Mouse (Mus musculus): ENCODE measurements at regions not wholly inside any gene's neighbourhood (a gene's known extent, or its start where the extent isn't known, plus 50 kb on each side); places are given as distances from the start of the nearest gene placed in this dataset.

- Histone ChIP-seq H3K79me2 (ENCODE audit: control insufficient read depth, insufficient read depth, low read length, poor library complexity) (no peaks in the 10 kb centered on the region), H3K36me3 (ENCODE audit: control insufficient read depth in 1 of 2, insufficient read depth in 2 of 2, low read length in 2 of 2) (no peaks in the 10 kb centered on the region), H3K9ac (ENCODE audit: control insufficient read depth, low read depth, low read length, poor library complexity, severe bottlenecking) (no peak overlapping the region), H3K4me1 (ENCODE audit: control insufficient read depth in 1 of 2, insufficient read depth in 2 of 2, low read length in 2 of 2) (no peaks in the 10 kb centered on the region), H3K27me3 (ENCODE audit: control insufficient read depth in 1 of 2, insufficient read depth in 2 of 2, low read length in 2 of 2) (no peaks in the 10 kb centered on the region), H3K4me3 (ENCODE audit: control insufficient read depth in 1 of 2, insufficient read depth in 1 of 2, low read depth in 2 of 2, low read length in 2 of 2) (no peak overlapping the region), H3K9me3 (replicated peaks; ENCODE audit: insufficient read depth, low read length) (no peaks in the 10 kb centered on the region), H3K27ac (ENCODE audit: control insufficient read depth, low read depth, low read length) (no peak overlapping the region)
- no peak for DNase-seq (ENCODE audit: low read depth, low spot score)
- no peak for TF ChIP-seq ZKSCAN1 (IDR thresholded peaks at IDR 0.05; ENCODE audit: low read depth, low read length)
- TF ChIP-seq ELF1 (IDR thresholded peaks at IDR 0.05; ENCODE audit: low read depth, low read length) = no peak
- TF ChIP-seq MYC (IDR thresholded peaks at IDR 0.05; ENCODE audit: low read depth, low read length) = no peak
- no peak for TF ChIP-seq ZC3H11A (IDR thresholded peaks at IDR 0.05; ENCODE audit: low read depth, low read length)
- TF ChIP-seq ETS1 (IDR thresholded peaks at IDR 0.05; ENCODE audit: low read depth, low read length) = no peak
- no peak for TF ChIP-seq GATA1 (IDR thresholded peaks at IDR 0.05; ENCODE audit: low read depth, low read length)
- no peak for TF ChIP-seq MYB (IDR thresholded peaks at IDR 0.05; ENCODE audit: low read depth, low read length)
- TF ChIP-seq E2F4 (IDR thresholded peaks at IDR 0.05; ENCODE audit: borderline replicate concordance, low read depth, low read length) = no peak
- TF ChIP-seq CTCF (IDR thresholded peaks at IDR 0.05 in 2 of 3, conservative IDR thresholded peaks at IDR 0.05 in 1 of 3; ENCODE audit: control insufficient read depth in 1 of 3, insufficient read depth in 1 of 3, low read depth in 2 of 3, low read length in 3 of 3, poor library complexity in 1 of 3, severe bottlenecking in 1 of 3) = no peak
- TF ChIP-seq MAZ (IDR thresholded peaks at IDR 0.05; ENCODE audit: low read depth, low read length) = no peak
- TF ChIP-seq ZMIZ1 (IDR thresholded peaks at IDR 0.05; ENCODE audit: low read depth, low read length) = no peak
- no peak for TF ChIP-seq HCFC1 (IDR thresholded peaks at IDR 0.05; ENCODE audit: low read depth, low read length)
- no peak for TF ChIP-seq CHD1 (IDR thresholded peaks at IDR 0.05; ENCODE audit: low read depth, low read length)
- TF ChIP-seq SIN3A (IDR thresholded peaks at IDR 0.05; ENCODE audit: low read length) = no peak
- no peak for TF ChIP-seq UBTF (IDR thresholded peaks at IDR 0.05; ENCODE audit: borderline replicate concordance, insufficient read depth, low read depth, low read length)
- TF ChIP-seq MXI1 (IDR thresholded peaks at IDR 0.05; ENCODE audit: low read depth, low read length) = no peak
- no peak for TF ChIP-seq CHD2 (IDR thresholded peaks at IDR 0.05; ENCODE audit: low read length)
Observed at GRCm38 (mm10) chr6:109855806-109856205, 789.6 kb upstream of the Grm7 start.

- Histone ChIP-seq H3K9me3 (replicated peaks; ENCODE audit: insufficient read depth, low read length) (no peaks in the 10 kb centered on the region), H3K4me3 (ENCODE audit: control insufficient read depth in 1 of 2, insufficient read depth in 1 of 2, low read depth in 2 of 2, low read length in 2 of 2) (no peak overlapping the region), H3K36me3 (ENCODE audit: control insufficient read depth in 1 of 2, insufficient read depth in 2 of 2, low read length in 2 of 2) (no peaks in the 10 kb centered on the region), H3K79me2 (ENCODE audit: control insufficient read depth, insufficient read depth, low read length, poor library complexity) (no peaks in the 10 kb centered on the region), H3K4me1 (ENCODE audit: control insufficient read depth in 1 of 2, insufficient read depth in 2 of 2, low read length in 2 of 2) (no peaks in the 10 kb centered on the region), H3K9ac (ENCODE audit: control insufficient read depth, low read depth, low read length, poor library complexity, severe bottlenecking) (no peak overlapping the region), H3K27me3 (ENCODE audit: control insufficient read depth in 1 of 2, insufficient read depth in 2 of 2, low read length in 2 of 2) (no peaks in the 10 kb centered on the region), H3K27ac (ENCODE audit: control insufficient read depth, low read depth, low read length) (no peak overlapping the region)
- no peak for TF ChIP-seq MAFK (IDR thresholded peaks at IDR 0.05; ENCODE audit: borderline replicate concordance, low read depth, low read length)
- TF ChIP-seq GABPA (IDR thresholded peaks at IDR 0.05; ENCODE audit: low read depth, low read length) = no peak
- TF ChIP-seq NELFE (IDR thresholded peaks at IDR 0.05; ENCODE audit: low read depth, low read length) = no peak
- no peak for TF ChIP-seq UBTF (IDR thresholded peaks at IDR 0.05; ENCODE audit: borderline replicate concordance, insufficient read depth, low read depth, low read length)
- TF ChIP-seq SMC3 (IDR thresholded peaks at IDR 0.05; ENCODE audit: low read depth, low read length) = no peak
- no peak for TF ChIP-seq MYB (IDR thresholded peaks at IDR 0.05; ENCODE audit: low read depth, low read length)
- TF ChIP-seq SIN3A (IDR thresholded peaks at IDR 0.05; ENCODE audit: low read length) = no peak
- TF ChIP-seq HCFC1 (IDR thresholded peaks at IDR 0.05; ENCODE audit: low read depth, low read length) = no peak
- no peak for TF ChIP-seq ZKSCAN1 (IDR thresholded peaks at IDR 0.05; ENCODE audit: low read depth, low read length)
- TF ChIP-seq CTCF (IDR thresholded peaks at IDR 0.05 in 2 of 3, conservative IDR thresholded peaks at IDR 0.05 in 1 of 3; ENCODE audit: control insufficient read depth in 1 of 3, insufficient read depth in 1 of 3, low read depth in 2 of 3, low read length in 3 of 3, poor library complexity in 1 of 3, severe bottlenecking in 1 of 3) = no peak
- no peak for TF ChIP-seq MXI1 (IDR thresholded peaks at IDR 0.05; ENCODE audit: low read depth, low read length)
- no peak for TF ChIP-seq TAL1 (IDR thresholded peaks at IDR 0.05; ENCODE audit: low read length)
- TF ChIP-seq POLR2AphosphoS5 (IDR thresholded peaks at IDR 0.05; ENCODE audit: borderline replicate concordance, low read depth, low read length) = no peak
- no peak for TF ChIP-seq RAD21 (IDR thresholded peaks at IDR 0.05; ENCODE audit: low read depth, low read length)
- no peak for TF ChIP-seq EP300 (IDR thresholded peaks at IDR 0.05; ENCODE audit: low read depth in 1 of 2, low read length in 2 of 2)
- no peak for TF ChIP-seq ZC3H11A (IDR thresholded peaks at IDR 0.05; ENCODE audit: low read depth, low read length)
- no peak for TF ChIP-seq POLR2A (IDR thresholded peaks at IDR 0.05; ENCODE audit: control insufficient read depth in 1 of 2, insufficient read depth in 1 of 2, low read depth in 1 of 2, low read length in 2 of 2, poor library complexity in 1 of 2)
- no peak for TF ChIP-seq ZNF384 (IDR thresholded peaks at IDR 0.05; ENCODE audit: low read depth, low read length)
- no peak for TF ChIP-seq GATA1 (IDR thresholded peaks at IDR 0.05; ENCODE audit: low read depth, low read length)
- no peak for TF ChIP-seq MAX (IDR thresholded peaks at IDR 0.05; ENCODE audit: low read length)
- no peak for DNase-seq (ENCODE audit: low read depth, low spot score)
Observed at GRCm38 (mm10) chr6:109863411-109863810, 782.0 kb upstream of the Grm7 start.
